Mouse (Mus musculus) lung, postnatal 36 days (tissue): ENCODE results near the gene Wfdc5.

Experiments used
- DNase-seq: peaks from one replicate; pipeline ENCODE4 v3.0.0; 2022; ENCODE audit warnings: mixed read lengths

Wfdc5 gene

DNA sequence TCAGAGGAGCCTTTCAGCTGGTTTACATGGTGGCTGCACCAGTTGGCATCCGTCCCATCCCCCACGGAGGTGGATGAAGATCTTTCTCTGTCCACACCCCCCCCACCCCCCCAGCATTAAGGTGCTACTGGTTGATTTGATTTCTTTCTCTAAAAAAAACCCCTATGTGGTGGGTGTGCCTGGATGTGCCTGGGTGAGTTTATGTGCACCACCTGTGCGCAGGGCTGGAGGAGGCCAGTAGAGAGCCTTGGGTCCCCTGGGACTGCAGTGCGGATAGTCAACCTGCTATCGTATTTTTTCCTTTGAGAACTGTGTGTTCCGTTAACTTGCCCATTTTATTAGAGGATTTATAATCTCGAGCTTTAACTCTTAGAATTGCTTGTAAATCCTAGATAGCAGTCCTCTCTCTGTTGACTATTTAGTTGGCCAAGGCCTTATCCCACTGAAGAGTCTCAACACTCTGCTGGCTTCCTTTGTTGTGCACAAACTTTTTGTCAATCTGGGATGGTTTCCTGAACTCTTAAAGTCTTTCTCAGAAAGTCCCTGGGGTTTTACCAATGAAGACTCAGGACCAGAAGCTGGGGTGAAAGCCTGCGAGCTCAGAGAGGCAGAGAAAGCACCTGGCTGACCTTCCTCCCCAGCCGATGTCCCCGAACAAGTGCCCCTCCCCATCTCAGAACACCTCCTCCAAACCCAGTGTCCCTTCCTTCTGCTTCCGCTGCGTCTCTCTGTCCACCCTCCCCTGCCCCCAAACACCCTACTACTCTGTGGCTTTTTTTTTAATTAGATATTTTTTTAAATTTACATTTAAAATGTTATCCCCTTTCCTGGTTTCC lies 53.7 kb downstream of the Wfdc5 start:
- peak; percentile 16 for DNase-seq

- no peak for DNase-seq
Measured at GRCm38 (mm10) chr2:164127297-164127696, 55.2 kb downstream of the Wfdc5 start.

GRCm38 (mm10) chr2:164126533-164126955 lies 56.0 kb downstream of the Wfdc5 start:
- peak; percentile 81 for DNase-seq
